Mouse (Mus musculus): Measurements from ENCODE around the gene Smox.
A peak's percentile ranks its signal among the peaks of the same experiment; 100 is the strongest.
"Not testable (repeated sequence)": the region's sequence is repeated elsewhere in the genome, so short reads cannot be mapped to it uniquely, and the experiment has no call there.

The Smox gene

DNA sequence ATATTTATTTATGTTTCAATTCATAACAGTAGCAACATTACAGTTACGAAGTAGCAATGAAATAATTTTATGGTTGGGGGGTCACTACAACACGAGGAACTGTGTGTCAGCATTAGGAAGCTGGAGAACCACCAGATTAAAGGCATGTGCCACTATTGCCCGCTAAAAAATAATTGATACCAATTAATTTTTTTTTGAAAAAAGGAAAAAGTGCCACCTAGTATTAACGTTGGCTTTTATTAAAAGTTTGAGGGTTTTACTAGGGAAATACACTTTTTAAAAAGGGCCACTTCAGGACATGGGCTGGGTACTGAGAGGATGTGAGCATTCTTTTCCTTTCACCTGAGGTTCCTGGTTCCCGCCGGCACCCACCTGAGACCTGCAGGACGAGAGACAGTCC lies at the start of gene Smox:
Gene Smox, plus strand, starts transcription at position 301 of the 400 bp plus-strand sequence.
- no peak for DNase-seq

- DNase-seq, result no peak
Measured at GRCm38 (mm10) chr2:131443084-131443890, 48.0 kb upstream of the Smox start.

DNA sequence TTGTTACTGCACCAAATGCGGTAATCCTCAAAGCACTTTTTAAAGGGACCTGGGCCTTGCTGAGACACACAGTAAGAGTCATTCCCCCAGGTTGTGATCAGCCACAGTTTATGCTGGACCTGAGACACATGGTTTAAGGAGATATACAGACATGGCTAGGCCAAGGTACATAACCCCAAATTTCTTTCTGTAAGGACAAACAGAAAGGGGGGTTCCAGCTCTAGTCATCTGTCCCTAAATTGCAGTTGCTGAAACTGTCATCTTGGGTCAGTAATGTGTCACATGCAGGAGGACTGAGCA lies 47.5 kb upstream of the Smox start:
- no peak for DNase-seq

GRCm38 (mm10) chr2:131446416-131446982 lies 44.8 kb upstream of the Smox start:
- DNase-seq, result no peak

DNA sequence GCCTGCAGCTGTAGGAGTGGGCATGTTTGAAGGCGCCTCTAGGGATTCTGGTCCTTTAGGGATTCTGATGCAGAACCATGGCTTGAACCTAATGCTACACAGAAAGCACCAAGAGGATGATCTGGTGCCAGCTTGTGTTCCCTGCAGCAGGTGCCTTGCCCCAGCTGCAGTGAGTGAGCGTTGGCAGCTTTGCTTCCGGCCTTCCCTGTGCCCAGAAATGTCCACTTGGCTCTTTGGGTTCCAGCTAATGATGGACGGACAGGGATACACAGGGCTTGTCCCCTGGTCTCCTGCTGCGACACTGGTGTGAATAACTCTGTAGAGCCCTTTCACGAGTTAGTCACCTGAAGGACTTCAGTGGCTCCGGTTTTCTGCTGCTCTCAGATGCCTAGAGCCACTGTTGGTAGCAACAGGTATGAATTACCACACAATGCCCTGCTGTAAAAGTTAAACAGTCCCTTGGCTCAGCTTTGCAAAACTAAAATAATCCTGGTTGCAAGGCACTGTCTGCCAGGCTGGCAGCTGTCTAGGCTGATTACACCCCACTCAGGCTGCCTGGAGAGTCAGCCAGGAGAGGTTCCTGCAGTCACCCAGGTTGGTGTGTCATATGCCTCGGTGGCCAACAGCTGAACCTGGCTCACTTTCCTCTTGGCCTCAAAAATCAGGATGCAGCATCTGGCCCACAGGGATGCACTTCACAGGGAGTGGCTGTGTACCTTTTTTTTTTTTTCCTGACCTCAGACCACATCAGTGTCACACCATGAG lies 43.5 kb upstream of the Smox start:
- no peak for DNase-seq

DNA sequence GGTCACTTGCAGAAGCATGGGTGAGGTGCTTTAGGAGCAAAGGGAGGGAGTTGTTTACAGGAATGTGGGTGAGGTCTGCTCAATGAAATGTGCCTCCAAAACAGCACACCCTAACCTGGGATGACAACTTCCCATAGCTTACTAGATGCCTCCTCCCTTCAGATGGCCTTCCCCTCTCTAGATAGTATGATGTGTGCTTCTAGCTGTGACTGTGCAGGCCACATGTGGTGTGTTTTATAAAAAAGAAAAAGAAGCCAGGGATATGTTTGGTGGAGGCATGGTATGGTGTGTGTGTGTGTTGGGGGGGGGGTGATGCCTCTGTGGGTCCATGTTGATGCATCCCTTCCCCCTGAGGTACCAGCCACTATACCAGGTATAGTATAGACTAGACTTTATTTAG lies 42.9 kb upstream of the Smox start:
- no peak for DNase-seq

GRCm38 (mm10) chr2:131449720-131450119 lies 41.6 kb upstream of the Smox start:
- DNase-seq, result no peak

DNA sequence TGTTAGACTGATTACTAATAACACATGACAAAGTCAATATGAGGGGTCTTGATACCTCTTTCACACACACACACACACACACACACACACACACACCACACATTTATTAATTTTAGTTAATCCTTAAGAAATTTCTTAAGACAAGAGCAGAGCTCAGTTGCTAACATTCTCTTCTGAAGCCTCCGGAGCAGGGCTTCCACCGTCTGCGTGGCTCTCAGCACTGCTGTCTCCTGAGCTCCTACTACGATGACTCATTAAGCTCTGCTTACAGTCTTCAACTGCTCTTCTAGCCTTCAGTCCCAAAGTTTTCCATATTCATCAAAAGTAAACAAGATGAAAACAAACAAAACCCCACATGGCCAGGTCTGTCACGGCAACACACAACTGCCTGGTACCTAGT lies 40.8 kb upstream of the Smox start:
- DNase-seq, result no peak

DNA sequence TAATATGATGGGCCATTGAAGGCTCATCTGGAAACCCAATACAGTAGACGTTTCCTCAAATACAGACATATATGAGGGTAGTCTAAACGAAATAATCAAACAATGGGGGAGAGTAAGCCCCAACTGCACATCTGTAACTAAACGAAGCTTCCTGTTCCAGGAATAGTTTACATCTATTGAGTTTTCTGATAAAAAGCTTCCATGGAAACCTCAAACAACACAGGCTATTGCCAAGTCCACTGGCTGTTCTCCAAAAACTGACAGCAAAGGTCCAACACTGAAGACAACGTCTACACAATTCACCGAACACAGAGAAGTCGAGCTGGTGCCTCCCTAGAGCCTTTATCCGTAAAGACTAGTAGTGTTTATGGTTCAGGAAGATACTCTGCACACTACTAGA lies 33.6 kb upstream of the Smox start:
- DNase-seq, result no peak

DNA sequence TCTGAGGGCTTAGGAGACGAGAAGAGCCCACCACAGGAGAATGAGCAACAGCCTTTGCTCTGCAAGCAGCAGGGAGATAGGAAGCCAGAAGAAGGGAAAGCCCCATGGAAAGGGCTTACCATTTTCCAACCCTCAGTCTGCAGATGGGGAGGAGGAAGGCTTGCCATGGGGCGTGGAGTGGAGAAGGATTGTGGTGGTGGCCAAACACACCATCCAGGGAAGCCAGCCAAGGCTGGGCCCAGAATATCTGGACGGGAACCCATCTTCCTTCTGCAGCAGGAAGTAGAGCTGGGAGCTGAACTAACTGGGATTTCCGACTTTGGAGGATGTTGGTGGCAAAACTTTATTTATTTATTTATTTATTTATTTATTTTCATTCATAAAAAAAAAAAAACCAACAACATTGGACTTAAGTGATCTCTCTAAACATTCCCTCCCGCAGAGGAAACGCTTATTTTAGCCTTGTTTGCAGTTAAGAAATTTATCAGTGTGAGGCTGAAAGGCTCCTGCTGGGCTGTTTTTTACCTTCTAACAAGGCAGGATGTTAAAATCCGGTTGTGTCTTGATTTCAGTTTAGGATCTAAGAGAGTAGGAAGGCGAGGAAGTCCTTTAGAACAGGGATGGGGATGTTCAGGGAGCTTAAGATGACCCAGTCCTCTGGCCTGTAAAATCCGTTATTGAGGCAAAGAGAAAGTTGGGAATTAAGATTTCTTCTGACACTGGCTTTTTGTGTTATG lies 30.2 kb upstream of the Smox start:
- DNase-seq, result no peak

DNA sequence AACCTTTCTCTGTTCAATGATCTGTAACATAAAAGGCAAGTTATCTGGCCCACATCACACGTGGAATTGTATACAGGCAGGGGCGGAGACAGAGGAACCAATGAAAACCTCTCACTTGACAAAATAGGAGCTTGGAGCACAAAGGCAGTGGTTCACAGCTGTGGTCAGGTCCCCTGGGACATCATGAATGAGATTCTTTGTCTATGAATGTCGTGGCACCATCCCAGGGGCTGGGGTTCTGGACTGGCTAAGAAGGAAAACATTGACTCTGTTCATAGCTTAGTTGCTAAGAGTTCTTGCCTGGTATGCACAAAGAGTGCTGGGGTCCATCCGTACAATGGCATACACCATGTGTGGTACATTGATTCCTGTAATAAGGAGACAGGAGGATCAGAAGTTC lies 28.3 kb upstream of the Smox start:
- DNase-seq, result no peak

DNA sequence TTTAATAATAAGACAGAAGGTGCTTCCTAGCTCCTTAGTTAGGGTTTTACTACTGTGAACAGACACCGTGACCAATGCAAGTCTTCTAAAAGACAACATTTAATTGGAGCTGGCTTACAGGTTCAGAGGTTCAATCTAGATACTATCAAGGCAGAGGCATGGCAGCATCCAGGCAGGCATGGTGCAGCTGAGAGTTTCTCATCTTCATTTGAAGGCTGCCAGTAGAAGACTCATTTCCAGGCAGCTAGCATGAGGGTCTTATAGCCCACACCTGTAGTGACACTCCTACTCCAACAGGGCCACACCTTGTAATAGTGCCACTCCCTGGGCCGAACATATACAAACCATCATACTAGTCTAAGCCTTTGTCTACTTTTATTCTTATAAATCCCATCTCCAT lies 27.1 kb upstream of the Smox start:
- no peak for DNase-seq

DNA sequence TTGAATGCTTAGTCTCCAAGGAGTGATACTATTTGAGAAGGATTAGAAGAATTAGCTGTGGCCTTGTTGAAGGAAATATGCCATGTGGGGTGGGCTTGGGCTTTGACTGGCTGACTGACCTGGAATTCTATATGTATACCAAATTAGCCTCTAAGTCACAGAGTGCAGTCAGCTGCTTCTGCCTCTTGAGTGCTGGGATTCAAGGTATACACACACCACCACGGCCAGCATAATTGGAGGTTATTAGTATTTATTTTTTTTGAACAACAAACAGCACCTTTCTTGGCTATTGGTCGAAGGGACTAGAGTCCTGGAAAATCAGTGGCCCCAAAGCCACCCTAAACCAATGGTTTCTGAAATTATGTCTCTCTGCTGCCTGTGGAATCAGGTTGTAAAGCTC lies 24.6 kb upstream of the Smox start:
- no peak for DNase-seq

DNA sequence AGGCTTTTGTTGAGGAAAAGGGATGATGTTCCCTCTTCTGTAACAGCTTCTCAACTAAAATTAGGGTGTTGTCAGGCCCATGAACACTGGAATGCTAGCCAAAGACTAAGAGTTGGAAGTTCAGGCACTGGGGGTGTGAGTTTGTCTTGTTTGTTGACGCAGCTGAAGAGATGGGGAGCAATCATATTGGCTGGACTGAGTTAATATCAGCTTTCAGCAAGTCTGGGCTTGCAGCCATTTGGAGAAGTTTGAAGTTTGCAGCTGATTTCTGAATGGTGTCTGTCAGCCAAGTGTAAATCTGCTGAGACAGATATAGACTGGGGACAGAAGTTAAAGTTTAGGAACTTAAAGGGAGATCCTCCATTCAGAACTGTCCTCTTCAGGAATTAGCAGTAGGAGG lies 21.4 kb upstream of the Smox start:
- DNase-seq, result no peak

GRCm38 (mm10) chr2:131473749-131474148 lies 17.5 kb upstream of the Smox start:
- no peak for DNase-seq

GRCm38 (mm10) chr2:131477105-131477504 lies 14.2 kb upstream of the Smox start:
- not testable (repeated sequence) for DNase-seq

DNA sequence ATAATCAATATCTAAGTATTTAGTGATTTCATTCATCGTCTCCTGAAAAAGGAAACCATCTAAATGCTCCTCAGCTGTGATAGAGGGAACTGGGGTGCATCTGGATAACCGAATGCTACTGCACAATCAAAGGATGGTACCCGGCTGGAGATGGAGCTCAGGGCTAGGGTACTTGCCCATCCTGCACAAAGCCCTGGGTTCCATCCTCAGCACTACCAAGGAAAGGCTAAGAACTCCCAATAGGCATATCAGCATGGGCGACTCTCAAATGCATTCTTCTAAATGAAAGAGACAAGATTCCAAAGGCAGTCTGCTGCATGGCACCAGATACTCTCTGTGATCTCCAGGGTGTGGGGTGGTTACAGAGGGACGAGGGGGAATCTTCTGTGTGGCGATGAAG lies 13.4 kb upstream of the Smox start:
- DNase-seq, result no peak

GRCm38 (mm10) chr2:131478349-131478748 lies 12.9 kb upstream of the Smox start:
- no peak for DNase-seq

GRCm38 (mm10) chr2:131478916-131479315 lies 12.4 kb upstream of the Smox start:
- DNase-seq, result no peak

- no peak for DNase-seq
Measured at GRCm38 (mm10) chr2:131481733-131482132, 9.6 kb upstream of the Smox start.

DNA sequence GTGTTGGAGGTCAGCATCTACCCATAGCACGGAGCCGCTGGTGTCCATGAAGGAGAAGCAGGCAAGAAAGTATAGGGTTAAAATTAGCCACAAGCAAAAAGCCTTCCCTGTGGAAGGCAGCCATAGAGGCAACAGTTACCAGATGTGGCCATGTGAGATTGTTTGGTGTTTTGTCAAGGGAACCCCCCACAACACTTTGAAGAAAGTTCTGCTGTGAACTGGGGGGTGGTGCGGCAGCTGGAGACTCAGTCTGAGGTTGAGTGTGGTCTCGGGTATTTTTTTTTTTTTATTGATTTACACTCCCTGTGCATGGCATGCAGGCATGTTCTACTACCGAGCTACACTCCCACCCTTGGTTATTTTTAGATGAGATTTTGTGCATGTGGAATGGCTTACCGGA lies 8.8 kb upstream of the Smox start:
- DNase-seq, result no peak

GRCm38 (mm10) chr2:131483562-131483961 lies 7.7 kb upstream of the Smox start:
- DNase-seq, result peak; percentile 33

- no peak for DNase-seq
Measured at GRCm38 (mm10) chr2:131484182-131484581, 7.1 kb upstream of the Smox start.

DNA sequence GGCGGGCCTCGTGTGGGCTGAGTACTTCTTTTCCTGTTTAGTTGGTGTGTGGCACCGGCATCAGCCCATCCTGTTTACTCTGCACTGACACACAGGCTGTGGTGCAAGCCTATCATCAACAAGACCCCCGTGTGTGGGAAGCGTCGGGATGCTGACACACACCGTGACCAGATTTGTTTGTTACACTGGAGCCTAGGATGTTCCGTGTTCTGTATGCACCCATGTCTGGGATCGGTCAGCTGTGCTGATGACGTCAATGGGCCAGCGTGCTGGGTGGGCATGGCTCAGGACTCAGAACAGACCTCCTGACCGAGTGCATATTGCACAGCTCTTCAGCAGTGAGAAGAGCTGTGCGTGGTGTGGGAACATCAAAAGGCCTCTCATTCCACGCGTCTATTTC lies 6.2 kb upstream of the Smox start:
- DNase-seq, result no peak

All from right cerebral cortex, postnatal 14 days (tissue).